Mouse (Mus musculus): ENCODE results near the gene Alk.

- TF ChIP-seq CTCF (IDR thresholded peaks at IDR 0.05; ENCODE audit: extremely low read depth, insufficient read depth, low read length): no peak
- no peak for TF ChIP-seq POLR2A (IDR thresholded peaks at IDR 0.05; ENCODE audit: extremely low read depth, insufficient read depth, low read length)
These were observed 617.4 kb downstream of the Alk start for GRCm38 (mm10) chr17:71986998-71987397.
